Mouse (Mus musculus) kidney, adult 18-20 months (tissue): ENCODE data around the gene Glyat.
"Not testable (repeated sequence)": the region's sequence is repeated elsewhere in the genome, so short reads cannot be mapped to it uniquely, and the experiment has no call there.

ENCODE experiments used
- DNase-seq: peaks from one replicate; pipeline ENCODE4 v3.0.0; 2021

Glyat gene

DNA sequence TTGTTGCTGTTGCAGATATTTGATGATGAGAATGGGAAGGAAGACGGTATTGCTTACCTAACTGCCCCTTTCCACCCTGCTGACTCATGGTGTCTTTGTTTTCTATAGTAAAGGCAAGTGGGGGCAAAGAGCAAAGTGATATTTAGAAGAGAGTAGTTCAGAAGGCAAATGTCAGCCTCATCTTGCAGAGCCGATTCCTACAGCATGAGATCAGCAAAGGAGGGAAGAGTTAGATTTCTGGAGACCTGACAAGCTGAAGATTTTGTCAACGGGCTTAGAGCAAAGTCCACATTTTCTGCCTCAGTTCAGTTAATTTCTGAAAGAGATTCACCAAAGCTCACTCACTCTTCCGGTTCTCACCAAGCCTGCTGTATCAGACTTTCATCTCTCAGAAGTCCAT lies at the start of gene Glyat:
Gene Glyat, plus strand, starts transcription at position 133 of the 400 bp plus-strand sequence.
- DNase-seq = peak; percentile 31

DNA sequence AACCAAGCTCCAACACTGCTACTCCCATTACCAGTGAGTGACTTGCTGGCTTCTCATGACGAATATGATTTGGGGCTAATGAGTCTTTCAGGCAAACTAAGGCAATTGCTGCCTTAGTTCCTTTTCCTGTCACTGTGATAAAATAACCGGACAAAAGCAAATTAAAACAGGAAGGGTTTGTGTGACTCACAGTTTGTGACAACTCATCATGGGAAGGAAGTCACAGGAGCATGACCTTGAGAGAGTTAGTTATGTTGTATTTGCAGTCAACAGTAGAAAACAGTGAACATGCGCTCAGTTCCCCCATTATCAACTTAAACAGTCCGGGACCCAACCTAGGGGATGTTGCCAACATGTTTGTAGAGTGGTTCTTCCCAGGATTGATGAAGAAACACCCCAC lies 47.8 kb upstream of the Glyat start:
- DNase-seq = no peak

DNA sequence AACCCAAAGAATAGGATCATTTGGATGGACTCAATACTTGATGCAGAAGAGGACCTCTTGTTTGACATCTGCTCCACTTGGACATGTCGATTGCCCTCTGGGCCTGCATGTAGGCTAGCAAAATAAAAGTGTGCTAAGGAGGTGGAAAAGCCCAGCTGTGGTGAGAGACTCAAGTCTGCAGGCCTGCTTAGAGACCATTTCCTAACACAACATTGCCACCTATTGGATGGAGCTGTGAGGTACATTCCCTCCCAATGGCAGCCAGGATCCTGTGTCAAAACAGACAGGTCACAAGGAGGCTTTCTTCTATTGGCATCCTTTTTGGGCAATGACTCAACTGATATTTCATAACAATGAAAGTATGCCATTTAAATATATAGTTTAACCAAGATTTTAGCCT lies 41.2 kb upstream of the Glyat start:
- peak; percentile 73 for DNase-seq

DNA sequence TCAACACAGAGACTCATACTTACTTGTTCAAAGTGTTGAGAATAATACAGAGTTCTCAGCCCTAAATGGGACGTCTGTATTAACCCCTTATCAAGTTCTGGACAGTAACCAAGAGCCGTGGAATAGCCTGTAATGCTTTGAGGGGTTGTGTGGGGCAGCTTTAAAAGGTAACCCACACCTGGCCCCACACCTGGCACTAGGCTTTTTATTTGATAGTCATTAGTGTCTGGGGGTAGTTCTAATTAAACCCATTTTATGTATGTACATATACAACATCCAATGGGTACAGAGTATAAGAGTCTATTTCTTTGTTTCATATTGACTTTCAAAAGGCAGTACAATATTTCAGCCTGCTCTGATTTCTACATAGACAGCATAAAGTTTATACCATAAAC lies 38.0 kb upstream of the Glyat start:
- DNase-seq = no peak

DNA sequence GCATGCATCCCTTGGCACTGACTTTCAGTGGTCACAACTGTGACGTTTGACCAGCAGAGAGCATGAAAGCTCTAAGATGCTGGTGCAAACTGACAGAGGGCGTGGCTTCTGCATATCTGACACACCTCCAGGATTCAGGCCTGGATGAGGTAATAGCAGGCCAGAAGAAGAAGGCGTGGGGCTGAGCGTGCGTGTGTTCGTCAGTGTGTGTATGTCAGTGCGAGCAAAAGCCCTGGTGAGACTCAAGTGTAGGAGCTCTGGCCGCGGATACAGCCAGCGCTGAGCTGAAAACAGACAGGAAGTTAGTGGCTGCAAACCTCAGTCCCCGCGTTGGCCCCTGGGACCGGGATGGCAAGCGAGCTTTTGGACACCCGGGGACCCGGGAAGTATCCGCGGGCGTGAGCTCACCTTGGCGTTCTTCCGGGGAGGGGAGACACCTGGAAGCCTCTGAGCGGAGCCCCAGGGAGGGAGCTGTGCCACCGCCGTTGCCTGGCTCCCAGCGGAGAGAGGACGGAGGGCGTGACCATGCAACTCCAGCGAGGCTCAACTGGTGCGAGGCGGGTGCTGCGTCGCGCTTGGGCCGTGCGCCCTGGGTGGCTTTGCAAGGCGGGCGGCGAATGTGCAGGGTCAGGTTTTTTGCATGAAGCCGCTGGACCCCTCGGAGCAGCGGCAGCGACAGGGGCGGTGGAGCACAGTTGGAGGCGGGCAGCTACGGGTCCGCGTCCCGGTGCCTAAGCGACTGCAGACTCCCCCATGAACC lies 37.4 kb upstream of the Glyat start:
- peak; percentile 76 for DNase-seq

DNA sequence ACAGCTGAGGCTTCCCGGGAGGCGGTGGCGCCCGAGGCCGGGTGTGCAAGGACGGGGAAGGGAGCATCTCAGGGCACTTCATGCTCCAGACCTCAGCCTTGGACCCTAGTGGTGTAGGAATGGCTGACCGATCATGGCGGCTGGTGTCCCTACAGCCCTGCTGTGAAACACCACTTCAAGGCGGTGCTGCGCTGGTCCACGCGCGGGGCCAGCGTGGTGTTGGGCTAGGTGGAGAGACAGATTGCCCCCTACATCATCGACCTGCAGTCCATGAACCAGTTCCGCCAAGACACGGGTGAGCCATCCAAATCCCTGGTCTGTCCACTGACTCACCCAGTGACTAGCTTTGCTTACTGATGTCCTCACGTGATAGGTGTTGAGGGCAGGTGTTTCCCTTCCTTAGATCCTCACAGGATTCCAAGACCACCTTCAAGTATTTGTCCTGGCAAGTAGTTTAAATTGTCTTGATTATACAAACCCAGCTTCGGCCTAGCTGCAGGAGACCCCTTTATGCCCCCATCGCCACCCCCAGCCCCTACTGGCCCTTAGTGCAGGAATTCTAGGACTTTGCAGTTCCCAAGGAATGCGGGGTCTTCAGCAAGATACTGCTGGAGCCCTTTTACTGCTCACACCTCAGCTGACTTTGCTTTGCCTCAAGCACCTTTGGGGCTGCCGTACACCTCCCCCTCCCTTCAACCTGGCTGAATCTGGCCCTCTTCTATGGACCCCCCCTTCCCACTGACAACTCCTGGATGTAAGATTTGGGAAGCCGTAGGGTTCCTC lies 36.6 kb upstream of the Glyat start:
- DNase-seq = peak; percentile 61

DNA sequence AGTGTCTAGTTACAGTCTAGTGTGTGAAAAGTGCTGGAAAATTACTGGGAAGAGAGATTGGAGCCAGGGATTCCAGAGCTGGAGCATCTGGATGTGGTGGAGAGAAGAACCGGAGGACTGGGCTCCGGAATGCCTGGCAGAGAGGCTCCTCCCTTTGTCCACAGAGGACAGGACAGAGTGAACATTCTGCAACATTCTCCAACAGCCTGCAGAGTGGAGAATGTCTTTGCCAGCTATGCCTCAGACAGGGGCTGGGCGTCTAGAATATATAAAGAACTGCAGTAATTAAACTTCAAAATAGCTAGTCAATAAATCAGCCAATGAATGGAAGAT lies 36.1 kb upstream of the Glyat start:
- DNase-seq = peak; percentile 63

DNA sequence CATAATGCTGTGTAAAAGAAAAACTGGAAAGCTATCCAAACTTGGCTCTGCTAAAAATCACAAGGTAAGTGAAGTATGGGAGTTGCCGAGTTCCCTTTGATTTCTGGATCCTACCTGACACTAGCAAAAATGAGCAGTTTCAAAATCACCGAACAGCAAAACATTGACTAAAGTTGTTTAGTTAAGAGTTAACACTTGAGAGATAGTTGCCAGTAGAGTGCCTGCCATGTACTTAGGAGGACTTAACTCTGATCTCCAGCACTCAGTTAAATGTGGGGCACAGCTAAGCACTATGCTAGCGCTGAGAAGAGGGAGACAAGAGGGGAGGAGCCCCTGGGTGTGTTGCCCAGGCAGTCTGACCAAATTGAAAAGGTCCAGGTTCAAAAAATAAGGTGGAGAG lies 34.4 kb upstream of the Glyat start:
- DNase-seq = peak; percentile 27

DNA sequence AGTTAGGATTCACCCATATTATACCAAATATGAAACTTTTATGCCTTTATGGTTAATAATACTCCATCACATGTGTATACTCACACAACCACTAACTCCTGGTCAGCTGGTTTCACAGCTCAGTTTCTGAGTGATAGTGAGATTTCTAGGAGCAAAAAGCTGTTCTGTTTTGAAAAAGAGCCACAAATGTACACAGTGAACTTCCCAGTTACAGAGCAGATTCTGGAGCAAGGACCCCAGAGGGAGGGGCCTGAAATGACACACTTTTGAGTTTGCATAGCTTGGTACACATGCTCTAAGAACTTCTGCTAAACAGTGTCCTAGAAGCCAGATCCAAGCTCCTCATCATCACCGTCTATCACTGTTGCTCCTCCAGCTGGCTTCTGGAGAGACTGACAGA lies 33.4 kb upstream of the Glyat start, which contains the start of gene Gm4952:
Gene Gm4952, plus strand, starts transcription at position 301 of the 400 bp plus-strand sequence.
- no peak for DNase-seq

DNA sequence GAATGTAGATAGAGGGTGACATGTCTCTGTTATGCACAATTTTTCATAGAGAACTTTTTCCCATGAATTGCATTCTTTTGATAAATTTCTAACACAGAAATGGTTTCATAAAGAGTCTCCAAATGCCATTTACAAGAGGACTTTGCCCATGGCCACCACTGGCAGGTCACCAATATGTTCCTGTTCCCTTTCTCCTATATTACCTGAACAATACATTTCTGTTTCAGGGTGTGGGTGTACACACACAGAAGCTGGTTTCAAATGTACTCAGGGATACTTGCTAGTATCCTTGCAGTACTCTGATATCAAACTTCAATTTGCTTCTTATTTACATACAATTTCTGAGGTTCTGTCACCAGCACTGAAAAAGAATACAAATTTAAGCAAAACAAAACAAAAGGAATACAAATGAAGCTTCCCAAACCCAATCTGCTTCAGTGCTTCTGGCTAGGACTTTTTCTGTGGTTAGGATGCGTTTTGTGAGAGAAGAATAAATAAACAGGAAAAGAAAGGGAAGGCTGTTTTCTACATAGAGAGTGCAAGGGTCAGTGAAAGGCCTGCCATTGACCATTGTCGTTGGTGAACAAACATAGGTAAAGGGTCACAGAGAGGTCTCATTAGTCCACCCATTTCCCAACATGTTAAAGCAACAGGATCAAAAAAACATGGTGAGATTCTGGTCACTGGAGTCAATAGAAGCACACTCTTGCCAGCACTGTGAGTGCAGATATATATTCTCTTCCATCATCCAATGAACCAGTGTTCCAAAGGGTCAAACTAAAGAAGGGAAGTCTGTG lies 32.2 kb upstream of the Glyat start:
- no peak for DNase-seq

DNA sequence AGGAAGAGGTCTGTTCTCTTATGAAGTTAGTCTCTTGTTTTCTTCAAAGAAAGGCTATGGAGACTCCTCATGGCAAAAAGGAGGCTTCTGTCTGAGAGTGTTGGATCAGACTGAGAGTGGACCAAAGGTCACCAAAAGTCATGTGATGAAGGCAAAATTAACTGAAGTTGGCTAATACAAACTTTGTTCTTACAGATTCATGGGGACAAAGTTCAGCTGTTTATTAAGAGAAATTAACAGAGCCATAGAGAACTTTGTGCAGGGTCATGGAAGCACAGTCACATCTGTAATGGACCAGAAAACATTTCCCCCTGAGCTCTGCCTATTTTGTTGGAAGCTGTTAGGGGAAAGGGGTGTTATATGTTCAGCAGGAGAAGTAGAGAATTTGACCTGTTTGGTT lies 24.8 kb upstream of the Glyat start:
- peak; percentile 22 for DNase-seq

DNA sequence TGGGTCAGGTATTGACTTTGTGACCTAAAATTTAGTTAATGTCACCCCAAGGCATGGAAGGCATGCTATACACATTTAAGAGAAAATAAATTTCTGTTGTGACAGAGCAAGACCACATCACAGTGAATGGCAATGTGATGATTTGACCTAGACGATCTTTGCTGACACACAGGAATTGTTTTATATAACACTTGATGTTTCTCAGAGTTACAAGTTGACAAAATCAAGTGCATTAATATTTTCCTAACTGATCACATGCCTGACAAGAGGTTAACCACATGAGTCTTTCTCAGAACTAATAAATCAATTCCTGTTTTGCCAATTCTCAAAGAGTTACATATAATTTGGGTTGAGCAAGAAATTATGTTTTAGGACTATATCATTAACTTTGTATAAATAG lies 19.5 kb upstream of the Glyat start:
- DNase-seq = no peak

DNA sequence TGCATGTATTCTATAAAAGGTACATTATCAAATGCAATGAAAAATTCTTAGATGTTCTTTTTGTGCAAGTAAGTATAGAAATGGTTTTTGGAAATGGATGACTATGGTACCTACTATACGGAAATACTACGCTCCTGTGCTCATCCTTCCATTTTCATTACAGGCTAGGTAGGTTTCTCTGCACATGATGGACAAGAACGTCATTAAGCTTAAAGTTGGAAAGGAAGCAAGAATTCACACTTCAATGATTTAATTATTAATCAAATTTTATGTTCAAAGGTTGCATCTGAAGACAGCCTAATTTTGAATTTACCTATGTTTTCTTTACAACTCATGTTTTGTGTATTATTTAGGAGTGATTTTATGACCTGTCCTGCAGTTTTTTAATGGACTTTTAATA lies 1.2 kb downstream of the Glyat start:
- DNase-seq = no peak

DNA sequence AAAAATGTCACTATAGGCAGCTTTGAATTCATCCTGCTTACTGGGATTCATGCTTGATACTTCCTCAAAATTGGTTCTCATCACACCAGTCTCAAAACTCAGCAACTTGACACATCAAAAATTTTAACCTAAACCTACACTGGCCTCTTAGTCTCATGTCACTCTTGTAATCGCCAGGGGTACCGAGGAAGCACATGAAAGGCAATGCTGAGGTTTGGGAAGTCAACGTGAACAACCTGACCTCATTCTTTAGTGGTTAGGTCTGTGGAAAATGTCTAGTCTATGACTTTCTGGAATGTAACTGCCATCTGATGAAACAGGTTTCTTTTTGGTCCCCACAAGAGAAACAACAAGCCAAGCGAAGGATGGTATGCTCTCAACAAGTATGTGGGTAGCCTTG lies 1.9 kb downstream of the Glyat start:
- DNase-seq = no peak

DNA sequence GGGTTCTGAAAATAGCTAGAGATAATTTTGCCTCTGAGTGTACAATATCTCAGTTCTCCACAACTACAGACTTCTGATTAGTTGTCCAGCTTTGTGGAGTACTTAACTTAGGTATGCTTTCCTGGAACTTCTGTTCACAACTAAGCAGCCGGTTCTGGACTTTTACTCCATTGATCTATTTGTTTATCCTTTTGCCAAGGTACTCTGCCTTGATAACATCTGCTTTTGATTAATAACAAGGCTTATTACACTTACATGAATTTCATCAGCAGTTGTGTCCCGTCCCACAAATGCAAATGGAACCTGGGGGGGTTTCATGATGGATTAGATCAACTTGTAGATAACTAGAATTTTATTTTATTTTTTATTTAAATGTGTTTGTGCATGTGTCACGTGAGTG lies 3.8 kb downstream of the Glyat start:
- no peak for DNase-seq

DNA sequence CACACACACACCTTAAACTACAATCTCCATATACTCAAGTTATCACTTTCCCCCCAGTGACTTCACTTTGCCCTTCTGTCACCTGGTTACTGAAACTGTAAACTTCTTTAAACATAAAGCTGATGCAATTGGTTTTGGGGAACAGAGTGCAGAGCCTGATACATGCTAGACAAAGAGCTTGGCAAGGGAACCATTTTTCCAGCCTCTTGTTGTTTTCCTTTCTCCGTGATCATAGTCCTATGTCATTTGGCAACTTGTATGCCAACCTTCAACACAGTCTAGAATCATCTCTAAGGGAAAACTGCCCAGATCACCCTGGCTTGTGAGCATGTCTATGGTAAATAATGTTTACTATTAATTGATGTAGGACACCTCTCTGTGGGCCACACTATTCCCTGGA lies 4.9 kb downstream of the Glyat start:
- no peak for DNase-seq

DNA sequence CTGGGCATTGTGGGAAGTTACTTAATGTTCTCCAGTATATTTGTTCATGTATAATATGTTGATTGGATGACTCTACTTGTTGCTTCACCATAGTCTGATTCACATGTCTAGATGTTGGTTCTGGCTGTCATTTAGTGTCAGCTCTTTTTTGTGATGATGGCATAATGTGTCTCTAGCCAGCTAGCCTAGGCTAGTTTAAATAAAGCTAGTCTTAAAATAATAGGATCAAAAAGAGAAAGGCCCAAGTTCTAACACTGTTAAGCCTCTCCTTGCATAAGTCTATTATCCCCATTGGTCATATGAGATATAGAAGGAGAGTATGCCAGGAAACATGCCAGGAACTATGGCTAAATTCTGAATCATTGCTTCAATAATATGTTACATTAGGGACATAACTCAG lies 16.4 kb downstream of the Glyat start:
- no peak for DNase-seq

DNA sequence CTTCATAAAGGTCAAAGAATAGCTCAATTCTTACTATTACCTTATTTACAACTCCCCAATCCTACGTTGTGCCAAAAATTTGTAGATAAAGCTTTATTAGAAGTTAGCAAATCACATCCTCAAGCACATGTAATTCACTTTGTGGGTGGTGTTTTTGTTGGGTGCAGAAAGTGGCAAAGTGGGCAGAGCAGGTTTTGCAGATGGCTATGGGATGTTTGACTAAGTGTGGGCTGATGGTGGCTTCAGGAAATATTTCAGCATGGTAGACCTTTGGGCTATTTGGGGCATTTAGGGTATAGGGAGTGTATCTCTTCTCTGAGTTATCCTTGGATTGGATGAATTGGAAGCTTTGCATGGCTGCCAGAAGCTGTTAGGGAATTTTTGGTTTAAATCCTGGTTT lies 33.0 kb downstream of the Glyat start:
- no peak for DNase-seq

DNA sequence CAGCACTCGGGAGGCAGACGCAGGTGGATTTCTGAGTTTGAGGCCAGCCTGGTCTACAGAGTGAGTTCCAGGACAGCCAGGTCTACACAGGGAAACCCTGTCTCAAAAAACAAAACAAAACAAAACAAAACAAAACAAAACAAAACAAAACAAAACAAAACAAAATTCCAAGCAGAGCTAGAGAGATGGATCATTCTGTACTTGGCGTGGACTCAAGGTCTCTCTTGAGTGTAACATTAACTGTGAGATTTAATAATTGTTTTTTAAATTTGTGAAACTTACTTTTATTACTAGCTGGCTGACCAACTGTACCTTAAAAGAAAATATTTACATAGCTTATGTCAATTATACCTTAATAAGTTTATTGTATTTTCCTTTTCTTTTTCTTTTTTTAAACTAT lies 35.5 kb downstream of the Glyat start:
- DNase-seq = not testable (repeated sequence)

DNA sequence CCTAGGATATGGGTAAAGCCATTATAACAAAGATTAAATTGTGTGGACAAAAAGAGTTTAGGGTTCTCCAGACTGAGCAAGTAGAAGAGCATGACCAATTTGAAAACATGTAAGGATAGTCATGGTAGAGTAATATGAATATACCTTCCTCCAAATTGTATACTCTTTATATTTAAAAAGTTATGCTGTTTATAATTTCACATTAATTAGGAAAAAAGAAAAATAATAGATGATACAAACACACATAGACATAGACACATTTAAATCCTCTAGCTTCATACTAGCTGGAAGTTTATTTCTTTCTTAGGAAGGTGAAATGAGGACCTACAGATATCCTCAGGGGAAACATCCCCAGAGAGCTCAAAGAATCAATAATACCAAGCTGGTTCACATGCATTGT lies 37.0 kb downstream of the Glyat start, which contains the start of gene Olfr1442:
Gene Olfr1442, plus strand, starts transcription at position 301 of the 400 bp plus-strand sequence.
- DNase-seq = no peak

DNA sequence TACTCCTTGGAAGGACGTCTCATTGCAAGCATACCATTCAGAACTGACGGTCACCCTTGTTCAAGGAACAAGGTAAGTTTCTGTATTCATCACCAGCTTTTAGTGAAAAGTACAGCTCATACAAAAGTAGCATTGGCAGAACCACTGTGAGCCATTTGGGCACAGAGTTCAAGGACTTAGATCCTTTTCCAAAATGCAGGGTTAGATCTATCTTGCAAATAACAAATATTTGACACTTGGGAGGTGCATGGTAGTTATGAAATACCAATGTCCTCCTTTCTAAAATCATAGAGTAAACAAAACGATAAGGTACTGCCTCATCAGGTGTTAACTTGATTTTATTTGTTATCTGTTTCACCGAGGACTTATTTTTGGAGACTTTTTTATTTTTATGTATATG lies 37.9 kb downstream of the Glyat start:
- no peak for DNase-seq

DNA sequence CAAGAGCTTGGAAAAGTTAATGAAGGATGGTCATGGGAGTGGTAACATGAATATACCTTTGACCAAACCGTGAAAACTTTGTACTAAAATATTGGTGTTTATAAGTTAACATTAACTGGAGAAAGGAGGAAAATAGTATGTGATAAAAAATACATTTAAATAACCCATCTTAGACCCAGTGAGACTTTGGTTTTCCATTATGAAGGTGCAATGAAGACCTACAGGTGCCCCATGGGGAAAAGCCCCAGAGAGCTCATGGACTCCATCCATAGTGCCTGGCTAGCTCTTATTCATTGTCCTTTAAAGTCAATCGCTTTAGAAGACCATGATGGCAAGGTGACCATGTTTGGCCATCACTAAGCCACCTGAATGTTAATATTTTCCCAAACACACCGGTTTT lies 44.7 kb downstream of the Glyat start, which contains the start of gene Olfr1443:
Gene Olfr1443, plus strand, starts transcription at position 301 of the 400 bp plus-strand sequence.
- no peak for DNase-seq

DNA sequence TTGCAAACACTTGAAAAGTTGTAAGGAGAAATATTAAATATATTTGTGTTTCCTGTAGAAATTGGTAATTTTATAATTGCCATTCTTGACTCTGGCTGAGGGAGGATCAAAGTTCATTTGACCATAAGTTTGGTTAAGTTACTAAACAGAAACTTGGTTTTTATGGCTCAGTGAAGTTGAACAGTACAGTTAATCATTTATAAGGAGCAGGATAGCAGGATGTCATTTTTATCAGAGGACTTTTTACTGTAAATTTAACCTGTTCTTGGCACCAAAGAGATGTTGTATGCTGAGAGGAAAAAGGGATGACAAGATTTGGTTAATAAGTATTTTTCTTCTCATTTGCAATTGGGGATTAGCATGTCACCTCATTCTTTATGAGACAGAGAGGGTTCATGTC lies 51.5 kb downstream of the Glyat start:
- DNase-seq = no peak

DNA sequence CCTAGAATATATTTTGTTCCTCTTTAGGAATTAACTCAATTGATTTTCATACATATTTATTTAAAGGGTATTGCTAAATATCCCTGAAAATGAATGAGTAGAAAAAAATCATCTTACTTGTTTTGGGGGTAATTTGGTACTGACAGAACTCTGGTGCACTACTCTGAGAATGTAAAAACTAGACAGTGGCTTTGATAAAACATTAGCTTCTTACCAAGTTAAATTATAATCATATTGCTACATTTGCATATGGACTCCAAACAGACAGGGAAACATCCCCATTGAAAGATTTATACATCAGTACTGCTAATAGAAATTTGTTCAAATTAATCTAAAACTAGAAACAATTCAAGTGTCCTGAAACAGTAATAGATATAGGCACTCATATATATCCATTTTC lies 52.1 kb downstream of the Glyat start:
- no peak for DNase-seq
